Mouse (Mus musculus): ENCODE measurements at regions not wholly inside any gene's neighbourhood (a gene's known extent, or its start where the extent isn't known, plus 50 kb on each side); places are given as distances from the start of the nearest gene placed in this dataset.

DNA sequence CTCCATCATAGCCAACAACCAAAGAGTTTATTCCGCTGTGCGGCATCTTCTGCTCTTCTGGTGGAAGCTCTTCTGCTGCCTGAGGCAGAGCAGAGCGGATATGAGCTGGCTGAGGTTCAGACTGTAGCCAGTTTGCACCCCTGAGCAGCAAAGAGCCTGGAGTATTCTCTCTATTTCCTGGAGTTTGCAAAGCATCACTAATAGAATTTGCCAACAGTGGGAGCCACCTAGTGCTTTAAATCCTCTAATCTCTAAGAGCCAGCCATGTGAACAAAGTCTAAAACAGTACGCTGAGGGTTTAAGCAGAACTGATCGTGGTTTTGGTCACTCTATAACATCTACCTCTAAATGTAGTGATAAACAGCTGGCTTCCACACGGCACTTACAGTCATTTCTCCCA lies 250.9 kb upstream of the 5930422O12Rik start:
- TF ChIP-seq CTCF (IDR thresholded peaks at IDR 0.05; ENCODE audit: low read depth) (no peak), EP300 (IDR thresholded peaks at IDR 0.05; ENCODE audit: low read depth) (no peak)

All from liver, postnatal 0 days (tissue).